Comparison of ENCODE assay signal across 27 mouse cellular contexts in genomic region chr14:121893747-121894146, GRCm38 (mm10). TPM values are rescaled to one million over a fixed set of nuclear protein-coding genes. Genes with fewer than 3 reads are reported as not detected.
DNase-seq lines count a peak whose midpoint lies in the region; ATAC-seq and TF ChIP-seq lines count a peak whose summit lies in the region.
"Had no signal": no experiment of that assay in that cellular context is flagged by ENCODE, and none has a peak within 500 bp of the region (broad histone marks: within the 10 kb centered on the region; RNA-seq: fewer than 3 reads in every experiment).

No protein-coding gene starts in this region.

- 0 out of 2 replicates have a peak overlapping the region, but pooled peaks have one; percentile 0 for H3K27ac ChIP-seq in gastrocnemius, adult 2 months
- peak overlapping the region; percentile 6; the same call in 1 of the 2 replicates for H3K27ac ChIP-seq in lung, postnatal 0 days (ENCODE audit: low read length)
- H3K27ac ChIP-seq: embryonic facial prominence, embryonic 15.5 days; forebrain, embryonic 10.5 days; heart, embryonic 10.5 days; heart, embryonic 15.5 days; hindbrain, embryonic 10.5 days had no signal

- intact Hi-C loops in gastrocnemius, adult 2 months (cut with DNase I): no loop called here
- intact Hi-C loops in heart, postnatal 36 days (cut with DNase I): no loop called here

- DNase-seq in gastrocnemius, adult 2 months: no peak
- no peak for DNase-seq in gastrocnemius, postnatal 10 days
- DNase-seq in kidney, adult 8-10 months: peak; percentile 29 to 48
- no peak for DNase-seq in kidney, postnatal 4 days
- no peak for DNase-seq in lung, postnatal 0 days (ENCODE audit: low spot score)
- no peak for DNase-seq in lung, adult 2 months
- peak; percentile 36 for DNase-seq in kidney, postnatal 14 days
- DNase-seq in heart, postnatal 36 days: no peak
- DNase-seq: adrenal gland, postnatal 10 days; cerebellum, adult 11 months; cerebellum, adult 8-10 months; cerebellum, postnatal 14 days; embryo, embryonic 11 days; heart, adult 18-20 months; heart, postnatal 14 days had no signal

- 67% methylated on average over 6 of the region's 6 CpGs for WGBS in lung, postnatal 0 days
- 76% methylated on average over 6 of the region's 6 CpGs for WGBS in lung, adult 2 months

- H3K36me3 ChIP-seq in lung, postnatal 0 days (ENCODE audit: insufficient read depth, low read length): no peaks in the 10 kb centered on the region
- H3K36me3 ChIP-seq: heart, embryonic 15.5 days had no signal

- H3K4me3 ChIP-seq in gastrocnemius, adult 2 months: no peak overlapping the region
- H3K4me3 ChIP-seq in lung, postnatal 0 days (ENCODE audit: low read depth, low read length): no peak overlapping the region
- no peak overlapping the region for H3K4me3 ChIP-seq in lung, adult 2 months (replicated peaks; ENCODE audit: extremely low read depth, low read depth, low read length)
- H3K4me3 ChIP-seq: embryonic facial prominence, embryonic 15.5 days; erythroblast, embryonic 14.5 days; forebrain, embryonic 10.5 days; heart, embryonic 10.5 days; heart, embryonic 15.5 days; hindbrain, embryonic 10.5 days had no signal

- no peak for TF ChIP-seq CTCF in gastrocnemius, adult 2 months (IDR thresholded peaks at IDR 0.05)
- no peak for TF ChIP-seq CTCF in lung, postnatal 0 days (IDR thresholded peaks at IDR 0.05)
- no peak for TF ChIP-seq CTCF in lung, adult 2 months (IDR thresholded peaks at IDR 0.05; ENCODE audit: insufficient read depth, low read length)

- no peaks in the 10 kb centered on the region for H3K9me3 ChIP-seq in lung, postnatal 0 days (ENCODE audit: low read length)
- H3K9me3 ChIP-seq: embryonic facial prominence, embryonic 15.5 days; forebrain, embryonic 10.5 days; G1E; heart, embryonic 10.5 days; heart, embryonic 15.5 days; hindbrain, embryonic 10.5 days had no signal

- H3K9ac ChIP-seq in lung, postnatal 0 days (replicated peaks; ENCODE audit: low read depth): no peak overlapping the region
- H3K9ac ChIP-seq: embryonic facial prominence, embryonic 15.5 days; heart, embryonic 15.5 days had no signal

- H3K27me3 ChIP-seq in lung, postnatal 0 days (replicated peaks; ENCODE audit: insufficient read depth, low read length): no peaks in the 10 kb centered on the region
- H3K27me3 ChIP-seq: embryonic facial prominence, embryonic 15.5 days; heart, embryonic 15.5 days had no signal

- no peaks in the 10 kb centered on the region for H3K4me1 ChIP-seq in lung, postnatal 0 days (ENCODE audit: insufficient read depth, low read depth, low read length)
- H3K4me1 ChIP-seq in lung, adult 2 months (ENCODE audit: control insufficient read depth, insufficient read depth, low read length): peaks cover 2% of the 10 kb centered on the region; the same call in 1 of the 2 replicates
- H3K4me1 ChIP-seq: embryonic facial prominence, embryonic 15.5 days; hindbrain, embryonic 10.5 days had no signal

- TF ChIP-seq POLR2A in lung, adult 2 months (IDR thresholded peaks at IDR 0.05; ENCODE audit: borderline replicate concordance, extremely low read depth, low read depth, low read length): no peak

- no peak overlapping the region for H3K4me2 ChIP-seq in lung, postnatal 0 days (replicated peaks; ENCODE audit: low read depth, low read length)
- H3K4me2 ChIP-seq: embryonic facial prominence, embryonic 15.5 days; heart, embryonic 15.5 days had no signal

- TF ChIP-seq EP300 in lung, postnatal 0 days (IDR thresholded peaks at IDR 0.05): no peak

- ATAC-seq in lung, postnatal 0 days: no peak
- ATAC-seq: CD4-positive, CD25-positive, alpha-beta regulatory T cell, adult 4 months; forebrain, embryonic 14.5 days had no signal

RNA-seq across cellular contexts. Expression of gene Ubac2, which starts 15.3 kb away (rescaled TPM):
- 10 to 100 TPM; 31.5 to 35.8 TPM for total RNA-seq in gastrocnemius, adult 2 months (2021)
- total RNA-seq in gastrocnemius, postnatal 10 days (2021): 10 to 100 TPM; 23.1 to 23.7 TPM
- 38.5 and 43.2 TPM in 2 replicates for polyA plus RNA-seq in lung, postnatal 0 days (2015; fragmentation: Nextera tagmentation; extraction: Ambion mirVana)
- 37.7 and 47.1 TPM in 2 replicates for polyA plus RNA-seq in lung, adult 2 months (2012; rRNA removed)
- 10 to 100 TPM; 26.6 to 29.1 TPM for total RNA-seq in heart, postnatal 36 days (2021)

RNA-seq across cellular contexts. Expression of gene Gpr18, which starts 21.8 kb away (rescaled TPM):
- not detected for total RNA-seq in gastrocnemius, adult 2 months (2021)
- not detected for total RNA-seq in gastrocnemius, postnatal 10 days (2021)
- 0.32 and 0.42 TPM in 2 replicates for polyA plus RNA-seq in lung, postnatal 0 days (2015; fragmentation: Nextera tagmentation; extraction: Ambion mirVana)
- polyA plus RNA-seq in lung, adult 2 months (2012; rRNA removed): 5.6 and 8.3 TPM in 2 replicates
- under 1 TPM; 0.33 to 0.46 TPM for total RNA-seq in heart, postnatal 36 days (2021)
- total RNA-seq: gastrocnemius, adult 8-10 months; gastrocnemius, postnatal 4 days had no signal
- polyA plus RNA-seq: brain, embryonic 14.5 days; erythroblast, embryonic 14.5 days; forebrain, embryonic 14.5 days; G1E had no signal

Comparison
In these comparisons a context has a peak if more than half of its experiments do, and no peak if none do; other contexts are left out.
1. DNase-seq: peak in kidney, adult 8-10 months (2 of 2) and kidney, postnatal 14 days (single experiment); none in gastrocnemius, adult 2 months (single experiment), gastrocnemius, postnatal 10 days (single experiment), kidney, postnatal 4 days (0 of 2), lung, postnatal 0 days (single experiment), lung, adult 2 months (single experiment) and heart, postnatal 36 days (0 of 2).